Mouse (Mus musculus) kidney, embryonic 14.5 days (tissue): ENCODE data around the gene Saal1. TPM values are rescaled to one million over a fixed set of nuclear protein-coding genes. Genes with fewer than 3 reads are reported as not detected.

ENCODE experiments used
- ATAC-seq: fragments of 200-750 bp; cut with Nextera tagmentation; 2 replicates; pipeline ENCODE4 v1.8.0; 2017; ENCODE audit warnings: moderate number of reproducible peaks, mild to moderate bottlenecking, moderate TSS enrichment, moderate library complexity; ENCODE audit not compliant: low FRiP score, low TSS enrichment
- H3K27ac ChIP-seq: fragments of 300-500 bp; sonication (generic); 2 replicates; pipeline ENCODE4 v1.5.1; 2014; ENCODE audit warnings: low read depth, mild to moderate bottlenecking, low read length, moderate library complexity, mixed read lengths
- H3K27me3 ChIP-seq: fragments of 300-500 bp; sonication (generic); 2 replicates; pipeline ENCODE4 v1.6.1; 2014; ENCODE audit warnings: mild to moderate bottlenecking, low read length; ENCODE audit not compliant: control insufficient read depth, insufficient read depth
- H3K36me3 ChIP-seq: fragments of 300-500 bp; sonication (generic); 2 replicates; pipeline ENCODE4 v1.6.1; 2014; ENCODE audit warnings: low read length, mixed read lengths; ENCODE audit not compliant: control insufficient read depth, insufficient read depth
- H3K4me1 ChIP-seq: fragments of 300-500 bp; sonication (generic); 2 replicates; pipeline ENCODE4 v1.6.1; 2014; ENCODE audit warnings: low read length, mixed read lengths; ENCODE audit not compliant: control insufficient read depth, insufficient read depth
- H3K4me2 ChIP-seq: fragments of 300-500 bp; sonication (generic); replicated peaks from 2 replicates; pipeline ENCODE4 v1.6.1; 2014; ENCODE audit warnings: low read depth, mild to moderate bottlenecking, low read length
- H3K4me3 ChIP-seq: fragments of 300-500 bp; sonication (generic); 2 replicates; pipeline ENCODE4 v1.5.1; 2014; ENCODE audit warnings: mild to moderate bottlenecking, low read length
- H3K9ac ChIP-seq: fragments of 300-500 bp; sonication (generic); 2 replicates; pipeline ENCODE4 v1.6.1; 2014; ENCODE audit warnings: low read depth, mild to moderate bottlenecking, low read length, moderate library complexity
- H3K9me3 ChIP-seq: fragments of 300-500 bp; sonication (generic); 2 replicates; pipeline ENCODE4 v1.6.1; 2016; ENCODE audit warnings: low read length; ENCODE audit not compliant: control insufficient read depth
- WGBS: fragments of 180-500 bp; shearing (Covaris S2); extraction: QIAGEN DNeasy Blood & Tissue Kit; methylation state at CpG from one replicate; pipeline ENCODE4 v1.1.7; 2014; 5-methylcytosine and 5-hydroxymethylcytosine counted together
- polyA plus RNA-seq: library from polyadenylated mRNA; unstranded; fragments of >200 nt; fragmentation: Nextera tagmentation; extraction: Ambion mirVana; gene quantifications from 2 replicates; pipeline ENCODE4 v1.2.1, GENCODE M21; 2014

Saal1 gene
- polyA plus RNA-seq, 1 experiment from 2014 or later, result 37.9 TPM

DNA sequence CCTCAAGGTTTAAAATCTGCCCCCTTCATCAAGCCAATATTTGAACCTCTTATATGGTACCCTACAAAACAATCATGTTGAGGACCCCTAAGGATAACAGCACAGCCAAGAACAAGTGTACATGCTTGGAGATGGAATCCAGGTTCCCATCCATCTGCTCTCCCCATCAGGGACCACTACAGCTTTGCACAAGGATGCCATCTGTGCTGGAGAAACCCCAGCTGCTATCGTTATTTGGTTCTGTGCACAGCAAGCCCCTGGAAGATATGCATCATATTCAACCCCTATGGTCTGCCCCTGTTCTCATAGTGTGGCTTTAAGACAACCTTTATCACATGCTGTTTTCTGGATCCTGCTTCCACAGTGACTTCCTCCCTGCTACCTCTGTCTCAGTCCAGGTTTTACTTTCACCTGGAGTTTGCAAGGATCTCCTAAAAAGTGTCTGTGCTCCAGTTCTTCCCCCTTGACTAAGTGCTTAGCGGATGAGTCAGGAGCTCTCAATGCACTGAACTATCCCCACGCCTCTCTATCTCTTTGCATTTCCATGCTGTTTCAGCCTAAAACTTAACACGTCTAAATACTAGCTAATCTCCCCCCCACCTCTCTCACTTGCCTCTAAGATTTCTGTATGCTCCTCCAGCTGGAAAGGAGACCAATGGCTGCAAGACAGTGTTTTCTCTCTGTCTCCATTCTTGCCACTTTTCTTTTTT is 61.9 kb downstream of the Saal1 start:
- Histone ChIP-seq H3K4me3 (no peak overlapping the region), H3K4me2 (no peak overlapping the region), H3K9ac (no peak overlapping the region), H3K27ac (no peak overlapping the region), H3K9me3 (no peaks in the 10 kb centered on the region), H3K27me3 (no peaks in the 10 kb centered on the region), H3K4me1 (no peaks in the 10 kb centered on the region), H3K36me3 (no peaks in the 10 kb centered on the region)
- 76% methylated on average over 4 of the region's 4 CpGs for WGBS
- ATAC-seq, result no peak

DNA sequence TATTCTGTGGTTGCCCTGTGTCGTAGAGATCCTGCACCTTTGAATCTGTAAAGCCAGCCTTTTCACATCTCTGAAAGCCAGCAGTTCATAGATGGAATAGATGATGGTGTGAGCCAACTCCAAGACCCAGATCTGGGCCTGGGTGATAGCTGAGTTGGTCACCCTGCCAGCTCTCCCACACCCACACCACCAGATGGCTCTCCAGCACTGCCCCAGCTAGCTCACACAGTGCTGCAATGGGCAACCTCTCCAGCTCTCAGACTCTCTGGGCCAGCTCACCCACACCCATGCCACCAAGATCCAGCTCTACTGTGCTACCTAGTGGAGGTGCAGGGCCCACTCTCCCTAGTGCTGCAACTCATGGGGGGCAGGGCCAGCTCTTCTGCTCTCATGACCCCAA is 67.3 kb downstream of the Saal1 start:
- Histone ChIP-seq H3K9me3 (no peaks in the 10 kb centered on the region), H3K36me3 (no peaks in the 10 kb centered on the region), H3K4me1 (peaks cover 7% of the 10 kb centered on the region), H3K4me2 (no peak overlapping the region), H3K4me3 (no peak overlapping the region), H3K27ac (no peak overlapping the region), H3K27me3 (no peaks in the 10 kb centered on the region), H3K9ac (no peak overlapping the region)
- 82% methylated on average over 1 of the region's 1 CpGs for WGBS
- no peak for ATAC-seq

DNA sequence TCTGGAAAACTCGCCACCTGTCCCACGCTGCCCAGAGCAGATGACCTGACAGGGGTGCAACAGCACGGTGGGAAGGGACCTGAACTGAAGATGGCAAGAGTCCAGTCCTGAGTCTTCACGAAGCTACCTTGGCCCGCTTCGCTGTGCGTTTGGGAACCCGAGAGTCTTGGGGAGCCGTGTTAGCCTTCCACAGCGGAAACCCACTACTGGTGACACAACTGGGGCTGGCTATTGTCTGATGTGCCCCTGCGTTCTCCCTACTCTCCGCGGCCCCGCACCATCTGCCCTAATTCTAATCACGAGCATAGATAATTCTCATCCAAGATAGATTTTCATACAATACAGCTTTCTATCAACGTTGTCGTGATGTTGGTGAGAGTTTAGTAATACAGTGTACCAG is 70.4 kb downstream of the Saal1 start:
- peak; percentile 28; the same call in 1 of the 2 replicates for ATAC-seq

DNA sequence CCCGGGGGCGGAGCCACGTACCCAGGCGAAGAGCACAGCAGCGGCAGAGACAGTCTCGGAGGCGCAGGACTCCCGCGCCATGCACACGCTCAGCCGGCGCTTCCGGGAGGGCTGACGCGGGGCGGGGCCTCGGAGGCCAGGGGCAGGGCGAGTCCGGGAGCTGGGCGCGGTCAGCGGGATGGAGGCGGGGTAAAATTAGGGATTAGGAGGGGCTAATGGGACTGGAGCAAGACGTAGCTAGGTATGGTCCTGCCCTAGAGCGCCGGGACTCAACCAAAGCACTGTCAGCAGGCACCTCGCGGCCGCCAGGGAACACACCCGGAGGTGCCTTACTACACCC is 70.8 kb downstream of the Saal1 start, which contains the start of gene Sergef:
TSS of gene Sergef (minus strand) at position 116 of the 340 bp plus-strand sequence.
- Histone ChIP-seq H3K36me3 (no peaks in the 10 kb centered on the region), H3K9ac (peak within 1 kb of the TSS; percentile 69), H3K27ac (no peak within 1 kb of the TSS), H3K4me1 (peaks cover 9% of the 10 kb centered on the region), H3K9me3 (no peaks in the 10 kb centered on the region), H3K4me3 (peak within 1 kb of the TSS; percentile 60), H3K4me2 (peak within 1 kb of the TSS; percentile 77), H3K27me3 (no peaks in the 10 kb centered on the region)
- ATAC-seq, result peak; percentile 96
- WGBS, result 1% methylated on average over 30 of the region's 30 CpGs

More for the DNA sequence above, 70.4 kb downstream of the Saal1 start:
- Histone ChIP-seq H3K27me3 (no peaks in the 10 kb centered on the region), H3K9ac (peak overlapping the region; percentile 42; the same call in 1 of the 2 replicates), H3K4me2 (peak overlapping the region; percentile 77), H3K9me3 (no peaks in the 10 kb centered on the region), H3K4me1 (peaks cover 9% of the 10 kb centered on the region), H3K27ac (no peak overlapping the region), H3K4me3 (peak overlapping the region; percentile 60), H3K36me3 (no peaks in the 10 kb centered on the region)
- WGBS, result 19% methylated on average over 17 of the region's 17 CpGs

DNA sequence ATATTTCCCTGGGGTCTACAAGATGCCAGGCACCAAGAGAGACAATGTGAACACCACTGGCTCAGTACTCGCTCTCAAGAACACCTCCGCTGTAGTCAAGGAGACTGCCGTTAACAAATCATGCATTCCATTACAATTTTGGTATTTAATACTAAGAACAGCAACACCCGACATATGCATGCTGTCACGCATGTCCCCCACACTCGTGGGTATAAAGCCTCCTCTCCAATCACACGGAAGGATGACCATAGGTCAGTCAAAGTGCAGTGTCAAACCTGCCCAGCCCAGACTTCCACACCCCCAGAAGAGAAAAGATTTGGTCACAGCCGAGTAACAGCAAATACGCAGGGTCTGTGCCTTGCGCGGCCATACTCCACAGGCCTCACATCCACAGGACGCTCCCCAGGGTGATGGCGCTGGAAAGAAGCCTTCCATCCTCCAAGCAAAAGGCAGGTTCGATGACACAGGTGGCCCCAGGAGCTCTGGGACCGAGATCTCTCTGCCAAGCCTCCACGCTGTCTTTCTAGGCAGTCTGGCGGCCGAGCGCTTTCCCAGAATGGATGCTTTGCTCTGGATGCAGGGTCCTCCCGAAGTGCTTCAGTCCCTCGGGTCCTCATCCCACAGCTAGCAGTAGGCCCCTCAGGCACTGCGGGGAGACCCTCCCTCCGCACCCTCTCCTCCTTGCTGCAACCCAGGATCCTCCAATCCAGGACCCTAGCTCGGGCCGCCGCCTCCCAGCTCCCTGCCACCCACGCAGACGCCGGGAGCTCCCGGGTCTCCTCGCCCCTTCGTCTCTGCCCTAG is 71.4 kb downstream of the Saal1 start:
- Histone ChIP-seq H3K27me3 (no peaks in the 10 kb centered on the region), H3K4me2 (peak overlapping the region; percentile 77), H3K9me3 (no peaks in the 10 kb centered on the region), H3K4me1 (peaks cover 9% of the 10 kb centered on the region), H3K36me3 (no peaks in the 10 kb centered on the region), H3K27ac (no peak overlapping the region), H3K4me3 (peak overlapping the region; percentile 60), H3K9ac (peak overlapping the region; percentile 69)
- ATAC-seq, result peak; percentile 29
- 9% methylated on average over 32 of the region's 32 CpGs for WGBS

Other genes starting within 250 kb of the Saal1 start
- gene Sergef, start 70.9 kb downstream of the Saal1 start, polyA plus RNA-seq, result 10.9 and 15.7 TPM in 2 replicates
- gene Tph1, start 38.1 kb downstream of the Saal1 start, polyA plus RNA-seq, result 0.86 and 1.1 TPM in 2 replicates
- gene Saa3, start 5.0 kb upstream of the Saal1 start, polyA plus RNA-seq, result 0.20 TPM in 1 of 2 replicates, not detected in the other
- gene Saa4, start 21.9 kb upstream of the Saal1 start, polyA plus RNA-seq, result not detected in 2 replicates
- 2.3 and 2.6 TPM in 2 replicates for gene Saa1, start 32.3 kb upstream of the Saal1 start, polyA plus RNA-seq
- 0.74 TPM in 1 of 2 replicates, not detected in the other for gene Saa2, start 41.1 kb upstream of the Saal1 start, polyA plus RNA-seq
- 11.1 and 25.6 TPM in 2 replicates for gene Hps5, start 85.4 kb upstream of the Saal1 start, polyA plus RNA-seq
- 37.0 and 43.2 TPM in 2 replicates for gene Gtf2h1, start 85.4 kb upstream of the Saal1 start, polyA plus RNA-seq
- gene Ldha, start 130.8 kb upstream of the Saal1 start, polyA plus RNA-seq, result 1,311 and 1,396 TPM in 2 replicates
- gene Ldhc, start 150.5 kb upstream of the Saal1 start, polyA plus RNA-seq, result not detected in 2 replicates
- 183 and 204 TPM in 2 replicates for gene Tsg101, start 209.3 kb upstream of the Saal1 start, polyA plus RNA-seq
- gene Uevld, start 247.8 kb upstream of the Saal1 start, polyA plus RNA-seq, result 10.1 and 13.6 TPM in 2 replicates